Mouse (Mus musculus) layer of hippocampus, adult 2 months (tissue): ENCODE measurements around the gene Ccdc70. TPM values are rescaled to one million over a fixed set of nuclear protein-coding genes. Genes with fewer than 3 reads are reported as not detected.

Source experiments
- DNase-seq, 2 experiments: peaks; one replicate each; pipeline ENCODE4 v3.0.0; 2022; ENCODE audit warnings: low spot score in 2 of 2
- H3K27ac ChIP-seq: fragments of 200-600 bp; 2 replicates; pipeline ENCODE4 v1.8.1; 2022
- H3K4me3 ChIP-seq: fragments of 200-600 bp; 2 replicates; pipeline ENCODE4 v1.8.1; 2022; ENCODE audit warnings: mild to moderate bottlenecking
- CTCF ChIP-seq: fragments of 200-600 bp; conservative IDR thresholded peaks from 2 replicates; pipeline ENCODE4 v1.8.1; 2022; ENCODE audit warnings: antibody characterized with exemption, mild to moderate bottlenecking, moderate library complexity
- total RNA-seq, 2 experiments: library from RNA; stranded (reverse); gene quantifications; 2 replicates each; pipeline ENCODE4 v1.2.3; 2021

Ccdc70 gene
- total RNA-seq, 2 experiments from 2014 or later = not detected

- Histone ChIP-seq H3K4me3 (no peak overlapping the region), H3K27ac (no peak overlapping the region)
- DNase-seq = no peak
- no peak for TF ChIP-seq CTCF
Observed at GRCm38 (mm10) chr8:21995181-21995580, 25.6 kb downstream of the Ccdc70 start.

- Histone ChIP-seq H3K4me3 (no peak overlapping the region), H3K27ac (no peak overlapping the region)
- TF ChIP-seq CTCF = no peak
- no peak for DNase-seq
Observed at GRCm38 (mm10) chr8:22004750-22005522, 35.4 kb downstream of the Ccdc70 start.

- Histone ChIP-seq H3K27ac (no peak overlapping the region), H3K4me3 (no peak overlapping the region)
Observed at GRCm38 (mm10) chr8:22006423-22006822, 36.8 kb downstream of the Ccdc70 start.

GRCm38 (mm10) chr8:22009403-22009802 lies 39.8 kb downstream of the Ccdc70 start:
- DNase-seq = no peak
- TF ChIP-seq CTCF = no peak
- Histone ChIP-seq H3K27ac (no peak overlapping the region), H3K4me3 (no peak overlapping the region)

More at GRCm38 (mm10) chr8:22006423-22006822, 36.8 kb downstream of the Ccdc70 start:
- DNase-seq = no peak
- TF ChIP-seq CTCF = no peak

GRCm38 (mm10) chr8:22013034-22013707 lies 43.6 kb downstream of the Ccdc70 start:
- no peak for TF ChIP-seq CTCF
- H3K4me3 ChIP-seq = peak overlapping the region; percentile 45
- no peak for DNase-seq

GRCm38 (mm10) chr8:22017731-22018130 lies 48.2 kb downstream of the Ccdc70 start:
- H3K27ac ChIP-seq = no peak overlapping the region
- TF ChIP-seq CTCF = no peak
- DNase-seq = no peak
- no peak overlapping the region for H3K4me3 ChIP-seq

More at GRCm38 (mm10) chr8:22013034-22013707, 43.6 kb downstream of the Ccdc70 start:
- no peak overlapping the region for H3K27ac ChIP-seq

- no peak for TF ChIP-seq CTCF
- Histone ChIP-seq H3K27ac (no peak overlapping the region), H3K4me3 (no peak overlapping the region)
- no peak for DNase-seq
Observed at GRCm38 (mm10) chr8:22019498-22019897, 49.9 kb downstream of the Ccdc70 start.

GRCm38 (mm10) chr8:22022244-22022643 lies 52.7 kb downstream of the Ccdc70 start:
- TF ChIP-seq CTCF = peak; percentile 58
- H3K27ac ChIP-seq = no peak overlapping the region
- DNase-seq = no peak
- no peak overlapping the region for H3K4me3 ChIP-seq

Other genes with a start within 250 kb of the Ccdc70 start
- not detected for gene Defa24, start 235.3 kb upstream of the Ccdc70 start, total RNA-seq
- not detected for gene Defb50, start 146.2 kb upstream of the Ccdc70 start, total RNA-seq
- gene Defb2, start 129.8 kb upstream of the Ccdc70 start, total RNA-seq = not detected
- gene Defb10, start 110.9 kb upstream of the Ccdc70 start, total RNA-seq = not detected
- not detected for gene Defb9, start 84.4 kb upstream of the Ccdc70 start, total RNA-seq
- not detected for gene Defb11, start 63.4 kb upstream of the Ccdc70 start, total RNA-seq
- not detected for gene Defb15, start 37.1 kb upstream of the Ccdc70 start, total RNA-seq
- gene Defb35, start 31.4 kb upstream of the Ccdc70 start, total RNA-seq = not detected
- gene Defb13, start 23.0 kb upstream of the Ccdc70 start, total RNA-seq = not detected
- not detected for gene Fam90a1a, start 11.1 kb upstream of the Ccdc70 start, total RNA-seq
- gene Atp7b, start 90.5 kb downstream of the Ccdc70 start, total RNA-seq = 1 to 10 TPM; 2.3 to 2.4 TPM
- gene Alg11, start 90.9 kb downstream of the Ccdc70 start, total RNA-seq = 10 to 100 TPM; 34.7 to 42.0 TPM
- gene Nek5, start 155.3 kb downstream of the Ccdc70 start, total RNA-seq = under 1 TPM in 1 of 2 experiments, not detected in 1; 0.61 TPM
- gene Nek3, start 196.7 kb downstream of the Ccdc70 start, total RNA-seq = 1 to 10 TPM; 2.5 to 2.7 TPM
- 1 to 10 TPM in 1 of 2 experiments, under 1 TPM in 1; 0.61 to 1.0 TPM for gene Ckap2, start 216.0 kb downstream of the Ccdc70 start, total RNA-seq
- 10 to 100 TPM; 25.2 to 26.0 TPM for gene Vps36, start 223.0 kb downstream of the Ccdc70 start, total RNA-seq